23 mouse cellular contexts compared by ENCODE assay signal in genomic region chr14:17641770-17642169, GRCm38 (mm10). TPM values are rescaled to one million over a fixed set of nuclear protein-coding genes. Genes with fewer than 3 reads are reported as not detected.
DNase-seq lines count a peak whose midpoint lies in the region; ATAC-seq and TF ChIP-seq lines count a peak whose summit lies in the region.
"Had no signal": no experiment of that assay in that cellular context is flagged by ENCODE, and none has a peak within 500 bp of the region (broad histone marks: within the 10 kb centered on the region; RNA-seq: fewer than 3 reads in every experiment).

No protein-coding gene starts in this region.

- TF ChIP-seq CTCF in brain, embryonic 14.5 days (IDR thresholded peaks at IDR 0.05; ENCODE audit: borderline replicate concordance, extremely low read depth, insufficient read depth, insufficient read length) = no peak

- no peak overlapping the region for H3K4me2 ChIP-seq in forebrain, embryonic 15.5 days (replicated peaks)
- no peak overlapping the region for H3K4me2 ChIP-seq in forebrain, embryonic 12.5 days
- H3K4me2 ChIP-seq: embryonic facial prominence, embryonic 12.5 days; heart, embryonic 11.5 days; heart, embryonic 15.5 days; hindbrain, embryonic 14.5 days had no signal

- no peaks in the 10 kb centered on the region for H3K9me3 ChIP-seq in forebrain, embryonic 15.5 days
- H3K9me3 ChIP-seq in forebrain, embryonic 12.5 days = no peaks in the 10 kb centered on the region
- H3K9me3 ChIP-seq: embryonic facial prominence, embryonic 12.5 days; heart, embryonic 15.5 days; hindbrain, embryonic 10.5 days had no signal

- no peak for TF ChIP-seq POLR2A in brain, embryonic 14.5 days (IDR thresholded peaks at IDR 0.05; ENCODE audit: borderline replicate concordance, extremely low read depth, insufficient read depth, insufficient read length, poor library complexity, severe bottlenecking)

- H3K9ac ChIP-seq in forebrain, embryonic 15.5 days (replicated peaks) = no peak overlapping the region
- H3K9ac ChIP-seq in forebrain, embryonic 12.5 days = no peak overlapping the region
- H3K9ac ChIP-seq: embryonic facial prominence, embryonic 12.5 days; heart, embryonic 15.5 days; hindbrain, embryonic 14.5 days had no signal

- DNase-seq in layer of hippocampus, adult 9-11 months = peak; percentile 33
- no peak for DNase-seq in layer of hippocampus, adult 9-10 months (ENCODE audit: low spot score)
- DNase-seq in brain, embryonic 14.5 days (ENCODE audit: low read depth) = peak; percentile 39
- peak; percentile 63 for DNase-seq in telencephalon, adult 2 months (ENCODE audit: low read depth, low spot score)
- no peak for DNase-seq in MN1 (ENCODE audit: low spot score)
- DNase-seq: adrenal gland, adult 8-10 months; adrenal gland, postnatal 36 days; cerebellum, adult 11-12 months; cerebellum, adult 9-10 months; cerebellum, postnatal 25 days; gastrocnemius, postnatal 36 days; heart, adult 2 months; heart, postnatal 14 days; kidney, adult 2 months had no signal

- H3K4me1 ChIP-seq in forebrain, embryonic 15.5 days = no peaks in the 10 kb centered on the region
- H3K4me1 ChIP-seq in forebrain, embryonic 12.5 days = no peaks in the 10 kb centered on the region
- H3K4me1 ChIP-seq: embryonic facial prominence, embryonic 12.5 days; heart, embryonic 15.5 days; hindbrain, embryonic 10.5 days had no signal

- WGBS in forebrain, embryonic 15.5 days = 60% methylated on average over 3 of the region's 3 CpGs
- WGBS in forebrain, embryonic 12.5 days = 73% methylated on average over 3 of the region's 3 CpGs

- no peaks in the 10 kb centered on the region for H3K36me3 ChIP-seq in forebrain, embryonic 15.5 days
- no peaks in the 10 kb centered on the region for H3K36me3 ChIP-seq in forebrain, embryonic 12.5 days (replicated peaks)
- H3K36me3 ChIP-seq: embryonic facial prominence, embryonic 12.5 days; heart, embryonic 15.5 days; hindbrain, embryonic 10.5 days had no signal

- H3K27ac ChIP-seq in forebrain, embryonic 15.5 days (replicated peaks) = no peak overlapping the region
- H3K27ac ChIP-seq in forebrain, embryonic 12.5 days = no peak overlapping the region
- H3K27ac ChIP-seq: embryonic facial prominence, embryonic 12.5 days; heart, adult 2 months; heart, embryonic 15.5 days; hindbrain, embryonic 10.5 days; hindbrain, embryonic 14.5 days had no signal

- no peaks in the 10 kb centered on the region for H3K27me3 ChIP-seq in forebrain, embryonic 15.5 days
- no peaks in the 10 kb centered on the region for H3K27me3 ChIP-seq in forebrain, embryonic 12.5 days
- H3K27me3 ChIP-seq: CH12.LX; embryonic facial prominence, embryonic 12.5 days; heart, embryonic 15.5 days had no signal

- peak; percentile 55; the same call in 1 of the 2 replicates for ATAC-seq in forebrain, embryonic 15.5 days (replicated peaks)
- ATAC-seq in forebrain, embryonic 12.5 days (ENCODE audit: low FRiP score) = no peak
- ATAC-seq: intestine, embryonic 16.5 days had no signal

- H3K4me3 ChIP-seq in forebrain, embryonic 15.5 days = no peak overlapping the region
- no peak overlapping the region for H3K4me3 ChIP-seq in forebrain, embryonic 12.5 days (replicated peaks)
- H3K4me3 ChIP-seq: embryonic facial prominence, embryonic 12.5 days; heart, adult 2 months; heart, embryonic 15.5 days; hindbrain, embryonic 10.5 days had no signal

RNA-seq across cellular contexts. Expression of gene Thrb, which starts 18.3 kb away (rescaled TPM):
- 1.6 and 2.4 TPM in 2 replicates for polyA plus RNA-seq in forebrain, embryonic 15.5 days (2015; fragmentation: Nextera tagmentation; extraction: Ambion mirVana)
- polyA plus RNA-seq in forebrain, embryonic 12.5 days (2016; fragmentation: Nextera tagmentation; extraction: Ambion mirVana) = 1.1 and 1.3 TPM in 2 replicates
- 0.61 and 1.0 TPM in 2 replicates for polyA plus RNA-seq in brain, embryonic 14.5 days (2012; rRNA removed)

Comparison
In these comparisons a context has a peak if more than half of its experiments do, and no peak if none do; other contexts are left out.
1. DNase-seq: peak in layer of hippocampus, adult 9-11 months (single experiment), brain, embryonic 14.5 days (single experiment) and telencephalon, adult 2 months (single experiment); none in layer of hippocampus, adult 9-10 months (single experiment) and MN1 (single experiment).